ENCODE assay signal across 8 mouse cellular contexts in genomic region chr8:90955761-90956136, GRCm38 (mm10).
A peak's percentile ranks its signal among the peaks of the same experiment; 100 is the strongest.
DNase-seq lines count a peak whose midpoint lies in the region; ATAC-seq and TF ChIP-seq lines count a peak whose summit lies in the region.

No protein-coding gene starts in this region.

- no peak for DNase-seq in lung, embryonic 14.5 days
- DNase-seq in lung, postnatal 10 days = no peak
- no peak for DNase-seq in limb, embryonic 11.5 days (ENCODE audit: low spot score)
- no peak for DNase-seq in frontal cortex, postnatal 10 days (ENCODE audit: low spot score in 2 of 2)
- no peak for DNase-seq in right cerebral cortex, adult 2 months (ENCODE audit: low spot score in 2 of 2)

- H3K27ac ChIP-seq in lung, embryonic 14.5 days (ENCODE audit: low read depth) = peak overlapping the region; percentile 96
- peak overlapping the region; percentile 99 for H3K27ac ChIP-seq in embryonic fibroblast, embryonic 13.5 days (ENCODE audit: insufficient read depth, low read length)
- H3K27ac ChIP-seq in limb, embryonic 11.5 days (replicated peaks; ENCODE audit: low read depth, low read length) = peak overlapping the region; percentile 92
- peak overlapping the region; percentile 96 for H3K27ac ChIP-seq in neural tube, embryonic 15.5 days (replicated peaks)

- H3K4me3 ChIP-seq in lung, embryonic 14.5 days (ENCODE audit: low read depth, low read length) = peak overlapping the region; percentile 50
- H3K4me3 ChIP-seq in embryonic fibroblast, embryonic 13.5 days (ENCODE audit: insufficient read depth, low read length) = peak overlapping the region; percentile 76
- peak overlapping the region; percentile 38 for H3K4me3 ChIP-seq in limb, embryonic 11.5 days (ENCODE audit: low read depth, low read length)
- peak overlapping the region; percentile 51 for H3K4me3 ChIP-seq in neural tube, embryonic 15.5 days (replicated peaks)

- no peaks in the 10 kb centered on the region for H3K9me3 ChIP-seq in lung, embryonic 14.5 days (ENCODE audit: low read depth, low read length)
- H3K9me3 ChIP-seq in limb, embryonic 11.5 days (ENCODE audit: control insufficient read depth, low read length) = no peaks in the 10 kb centered on the region
- H3K9me3 ChIP-seq in neural tube, embryonic 15.5 days (replicated peaks) = no peaks in the 10 kb centered on the region

- 0 out of 2 replicates have a peak, but pooled peaks cover 3% of the 10 kb centered on the region for H3K4me1 ChIP-seq in lung, embryonic 14.5 days (ENCODE audit: insufficient read depth)
- H3K4me1 ChIP-seq in embryonic fibroblast, embryonic 13.5 days (ENCODE audit: control insufficient read depth, insufficient read depth, low read length) = no peaks in the 10 kb centered on the region; the same call in 1 of the 2 replicates
- H3K4me1 ChIP-seq in limb, embryonic 11.5 days (ENCODE audit: control insufficient read depth, insufficient read depth, low read length) = no peaks in the 10 kb centered on the region
- peaks cover 34% of the 10 kb centered on the region for H3K4me1 ChIP-seq in neural tube, embryonic 15.5 days

- ATAC-seq in lung, embryonic 14.5 days (ENCODE audit: insufficient read depth) = no peak
- ATAC-seq in limb, embryonic 11.5 days (ENCODE audit: insufficient number of reproducible peaks, low FRiP score, low TSS enrichment, low read depth) = no peak
- no peak for ATAC-seq in neural tube, embryonic 15.5 days (ENCODE audit: low FRiP score)
- ATAC-seq in granulocyte monocyte progenitor cell, adult 5-6 weeks (replicated peaks; ENCODE audit: poor library complexity, severe bottlenecking) = no peak

- peak overlapping the region; percentile 75 for H3K9ac ChIP-seq in lung, embryonic 14.5 days
- H3K9ac ChIP-seq in limb, embryonic 11.5 days (ENCODE audit: low read length) = peak overlapping the region; percentile 80; the same call in 1 of the 2 replicates
- H3K9ac ChIP-seq in neural tube, embryonic 15.5 days (replicated peaks) = peak overlapping the region; percentile 74

- no peak for TF ChIP-seq POLR2A in embryonic fibroblast, embryonic 13.5 days (IDR thresholded peaks at IDR 0.05; ENCODE audit: low read depth, low read length)

- H3K36me3 ChIP-seq in lung, embryonic 14.5 days (ENCODE audit: insufficient read depth) = peaks cover 8% of the 10 kb centered on the region; the same call in 1 of the 2 replicates
- H3K36me3 ChIP-seq in limb, embryonic 11.5 days (ENCODE audit: control insufficient read depth, insufficient read depth, low read length) = peaks cover 3% of the 10 kb centered on the region; the same call in 1 of the 2 replicates
- no peaks in the 10 kb centered on the region for H3K36me3 ChIP-seq in neural tube, embryonic 15.5 days

- H3K4me2 ChIP-seq in lung, embryonic 14.5 days = peak overlapping the region; percentile 73
- H3K4me2 ChIP-seq in limb, embryonic 11.5 days (ENCODE audit: low read depth, severe bottlenecking) = peak overlapping the region; percentile 55
- peak overlapping the region; percentile 77 for H3K4me2 ChIP-seq in neural tube, embryonic 15.5 days

- no peak for TF ChIP-seq CTCF in lung, embryonic 14.5 days (IDR thresholded peaks at IDR 0.05; ENCODE audit: low read depth)
- no peak for TF ChIP-seq CTCF in embryonic fibroblast, embryonic 13.5 days (IDR thresholded peaks at IDR 0.05; ENCODE audit: borderline replicate concordance, insufficient read depth, low read length)

- no peaks in the 10 kb centered on the region for H3K27me3 ChIP-seq in lung, embryonic 14.5 days (ENCODE audit: insufficient read depth, low read length)
- no peaks in the 10 kb centered on the region for H3K27me3 ChIP-seq in limb, embryonic 11.5 days (ENCODE audit: control insufficient read depth, insufficient read depth, low read length)
- no peaks in the 10 kb centered on the region for H3K27me3 ChIP-seq in neural tube, embryonic 15.5 days (replicated peaks)
